Mouse (Mus musculus) MEL (cell line): ENCODE measurements around the gene Ccdc187.

ENCODE experiments used
- GATA1 ChIP-seq: IDR thresholded peaks from 2 replicates; pipeline ENCODE4 v1.6.1; 2011; ENCODE audit warnings: low read depth, low read length, improper control_type of control experiment
- JUND ChIP-seq: IDR thresholded peaks from 2 replicates; pipeline ENCODE4 v1.6.1; 2011; ENCODE audit warnings: low read depth, mild to moderate bottlenecking, improper control_type of control experiment, low read length
- MAX ChIP-seq: IDR thresholded peaks from 2 replicates; pipeline ENCODE4 v1.6.1; 2011; ENCODE audit warnings: low read length, improper control_type of control experiment
- MYC ChIP-seq: IDR thresholded peaks from 2 replicates; pipeline ENCODE4 v1.6.1; 2011; ENCODE audit warnings: low read depth, mild to moderate bottlenecking, low read length, improper control_type of control experiment, moderate library complexity
- USF1 ChIP-seq: IDR thresholded peaks from 2 replicates; pipeline ENCODE4 v1.6.1; 2014; ENCODE audit warnings: low read depth, mild to moderate bottlenecking, inconsistent platforms, low read length, improper control_type of control experiment, moderate library complexity
- USF2 ChIP-seq, 2 experiments: IDR thresholded peaks; 2 replicates each; pipeline ENCODE4 v1.6.1; 2011 to 2012; ENCODE audit warnings: improper control_type of control experiment in 2 of 2, low read length in 2 of 2, borderline replicate concordance in 1 of 2, inconsistent platforms in 1 of 2, low read depth in 1 of 2, mild to moderate bottlenecking in 1 of 2; ENCODE audit not compliant: insufficient read depth in 1 of 2

DNA sequence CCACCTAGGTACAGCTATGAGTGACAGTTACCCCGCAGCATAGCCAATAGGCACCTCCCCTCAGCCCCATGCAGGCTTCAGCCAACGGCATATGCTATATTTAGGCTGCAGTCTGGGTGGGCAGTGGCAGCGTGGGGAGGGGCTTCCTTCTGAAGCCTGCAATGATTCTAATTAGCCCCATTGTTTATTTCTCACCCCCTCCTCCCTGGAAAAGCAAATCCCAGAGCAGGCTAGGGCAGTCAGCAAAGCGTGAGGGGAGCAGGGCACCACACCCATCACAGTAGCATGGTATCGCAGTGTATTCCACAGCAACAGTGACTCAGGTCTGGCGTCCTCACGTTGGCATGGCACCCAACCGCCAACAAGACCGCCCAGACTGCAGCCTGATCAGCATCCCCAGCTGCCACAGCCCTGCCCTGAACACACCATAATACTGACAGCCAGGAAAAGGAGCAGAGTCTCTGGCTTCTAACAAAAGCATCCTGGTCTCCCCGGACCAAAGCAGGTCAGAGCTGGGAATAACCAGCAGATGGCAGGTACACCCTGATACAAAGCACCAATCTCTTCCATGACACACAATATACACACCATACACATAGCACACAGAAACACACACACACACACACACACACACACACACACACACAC is 4.0 kb upstream of the Ccdc187 start:
- TF ChIP-seq MAX (no peak), GATA1 (no peak), JUND (no peak), USF2 (IDR thresholded peaks at IDR 0.05; ENCODE audit: borderline replicate concordance in 1 of 2, insufficient read depth in 1 of 2, low read depth in 1 of 2, low read length in 2 of 2) (no peak), MYC (no peak), USF1 (no peak)
